In genomic region chr11:71903020-71903410, GRCm38 (mm10) we compare ENCODE assay signal across 18 mouse cellular contexts.
DNase-seq lines count a peak whose midpoint lies in the region; ATAC-seq and TF ChIP-seq lines count a peak whose summit lies in the region.
"Had no signal": no experiment of that assay in that cellular context is flagged by ENCODE, and none has a peak within 500 bp of the region (broad histone marks: within the 10 kb centered on the region; RNA-seq: fewer than 3 reads in every experiment).

No protein-coding gene starts in this region.

- no peaks in the 10 kb centered on the region for H3K4me1 ChIP-seq in hindbrain, embryonic 14.5 days (replicated peaks; ENCODE audit: control insufficient read depth, insufficient read depth, low read length)
- no peaks in the 10 kb centered on the region for H3K4me1 ChIP-seq in hindbrain, embryonic 11.5 days (replicated peaks; ENCODE audit: control insufficient read depth, insufficient read depth, low read length)
- peaks cover 13% of the 10 kb centered on the region for H3K4me1 ChIP-seq in forebrain, embryonic 16.5 days (replicated peaks; ENCODE audit: control insufficient read depth, insufficient read depth, low read length)
- H3K4me1 ChIP-seq in midbrain, embryonic 15.5 days = 0 out of 2 replicates have a peak, but pooled peaks cover 8% of the 10 kb centered on the region
- H3K4me1 ChIP-seq: embryonic facial prominence, embryonic 13.5 days; kidney, embryonic 15.5 days; liver, embryonic 15.5 days had no signal

- H3K9ac ChIP-seq in hindbrain, embryonic 14.5 days = no peak overlapping the region
- H3K9ac ChIP-seq in hindbrain, embryonic 11.5 days (ENCODE audit: low read depth, low read length) = no peak overlapping the region
- no peak overlapping the region for H3K9ac ChIP-seq in forebrain, embryonic 16.5 days (replicated peaks; ENCODE audit: low read depth, low read length)
- no peak overlapping the region for H3K9ac ChIP-seq in midbrain, embryonic 15.5 days
- H3K9ac ChIP-seq: embryonic facial prominence, embryonic 13.5 days; kidney, embryonic 15.5 days; limb, embryonic 13.5 days; liver, embryonic 15.5 days had no signal

- H3K27me3 ChIP-seq in hindbrain, embryonic 14.5 days (ENCODE audit: control insufficient read depth, insufficient read depth, low read length) = no peaks in the 10 kb centered on the region
- H3K27me3 ChIP-seq in hindbrain, embryonic 11.5 days (ENCODE audit: control insufficient read depth, insufficient read depth, low read length) = no peaks in the 10 kb centered on the region
- H3K27me3 ChIP-seq in forebrain, embryonic 16.5 days (replicated peaks; ENCODE audit: control insufficient read depth, insufficient read depth, low read length) = no peaks in the 10 kb centered on the region
- no peaks in the 10 kb centered on the region for H3K27me3 ChIP-seq in midbrain, embryonic 15.5 days (replicated peaks)
- H3K27me3 ChIP-seq: embryonic facial prominence, embryonic 13.5 days; kidney, embryonic 15.5 days; limb, embryonic 13.5 days; liver, embryonic 15.5 days had no signal

- TF ChIP-seq POLR2A in brain, embryonic 14.5 days (IDR thresholded peaks at IDR 0.05; ENCODE audit: borderline replicate concordance, extremely low read depth, insufficient read depth, insufficient read length, poor library complexity, severe bottlenecking) = no peak

- no peak overlapping the region for H3K4me3 ChIP-seq in hindbrain, embryonic 14.5 days (replicated peaks; ENCODE audit: low read length)
- H3K4me3 ChIP-seq in hindbrain, embryonic 11.5 days (ENCODE audit: low read depth, low read length) = no peak overlapping the region
- no peak overlapping the region for H3K4me3 ChIP-seq in forebrain, embryonic 16.5 days (replicated peaks; ENCODE audit: low read length)
- H3K4me3 ChIP-seq in midbrain, embryonic 15.5 days = no peak overlapping the region
- H3K4me3 ChIP-seq: embryonic facial prominence, embryonic 13.5 days; kidney, embryonic 15.5 days; limb, embryonic 13.5 days; liver, embryonic 15.5 days had no signal

- no peak for DNase-seq in hindbrain, embryonic 14.5 days (ENCODE audit: low spot score)
- no peak for DNase-seq in hindbrain, embryonic 11.5 days (ENCODE audit: low spot score)
- DNase-seq in brain, embryonic 14.5 days (ENCODE audit: low read depth) = peak; percentile 82
- no peak for DNase-seq in layer of hippocampus, adult 9-11 months
- DNase-seq in frontal cortex, adult 2 months (ENCODE audit: extremely low spot score in 1 of 2, low spot score in 1 of 2) = no peak
- DNase-seq: adrenal gland, adult 8-10 months; B cell, adult 2 months; heart, postnatal 14 days; thymus, adult 2 months had no signal

- peak overlapping the region; percentile 20; the same call in 1 of the 2 replicates for H3K27ac ChIP-seq in hindbrain, embryonic 14.5 days
- no peak overlapping the region for H3K27ac ChIP-seq in hindbrain, embryonic 11.5 days (ENCODE audit: low read depth, low read length)
- H3K27ac ChIP-seq in forebrain, embryonic 16.5 days (ENCODE audit: low read length) = peak overlapping the region; percentile 86
- H3K27ac ChIP-seq in midbrain, embryonic 15.5 days = no peak overlapping the region
- H3K27ac ChIP-seq: embryonic facial prominence, embryonic 13.5 days; kidney, embryonic 15.5 days; limb, embryonic 13.5 days; liver, embryonic 15.5 days had no signal

- no peak overlapping the region for H3K4me2 ChIP-seq in hindbrain, embryonic 14.5 days (replicated peaks)
- no peak overlapping the region for H3K4me2 ChIP-seq in hindbrain, embryonic 11.5 days (replicated peaks; ENCODE audit: low read depth, low read length)
- no peak overlapping the region for H3K4me2 ChIP-seq in forebrain, embryonic 16.5 days (ENCODE audit: low read length)
- H3K4me2 ChIP-seq in midbrain, embryonic 15.5 days = no peak overlapping the region
- H3K4me2 ChIP-seq: embryonic facial prominence, embryonic 13.5 days; heart, embryonic 11.5 days; kidney, embryonic 15.5 days; limb, embryonic 13.5 days; liver, embryonic 15.5 days had no signal

- no peaks in the 10 kb centered on the region for H3K9me3 ChIP-seq in hindbrain, embryonic 14.5 days (ENCODE audit: control insufficient read depth, low read length)
- no peaks in the 10 kb centered on the region for H3K9me3 ChIP-seq in hindbrain, embryonic 11.5 days (ENCODE audit: control insufficient read depth, low read length)
- H3K9me3 ChIP-seq in forebrain, embryonic 16.5 days (ENCODE audit: control insufficient read depth, low read length) = no peaks in the 10 kb centered on the region
- H3K9me3 ChIP-seq in midbrain, embryonic 15.5 days = no peaks in the 10 kb centered on the region
- H3K9me3 ChIP-seq: embryonic facial prominence, embryonic 13.5 days; kidney, embryonic 15.5 days; limb, embryonic 13.5 days; liver, embryonic 15.5 days had no signal

- H3K36me3 ChIP-seq in hindbrain, embryonic 14.5 days (replicated peaks; ENCODE audit: control insufficient read depth, insufficient read depth) = no peaks in the 10 kb centered on the region
- no peaks in the 10 kb centered on the region for H3K36me3 ChIP-seq in hindbrain, embryonic 11.5 days (ENCODE audit: control insufficient read depth, insufficient read depth, low read length)
- no peaks in the 10 kb centered on the region for H3K36me3 ChIP-seq in forebrain, embryonic 16.5 days (ENCODE audit: control insufficient read depth, insufficient read depth)
- no peaks in the 10 kb centered on the region for H3K36me3 ChIP-seq in midbrain, embryonic 15.5 days (replicated peaks)
- H3K36me3 ChIP-seq: embryonic facial prominence, embryonic 13.5 days; kidney, embryonic 15.5 days; limb, embryonic 13.5 days; liver, embryonic 15.5 days had no signal

- ATAC-seq in hindbrain, embryonic 14.5 days (ENCODE audit: low FRiP score) = no peak
- ATAC-seq in hindbrain, embryonic 11.5 days (ENCODE audit: low FRiP score) = no peak
- peak; percentile 86 for ATAC-seq in forebrain, embryonic 16.5 days
- ATAC-seq in midbrain, embryonic 15.5 days (replicated peaks) = 0 out of 2 replicates have a peak, but pooled peaks have one; percentile 58
- ATAC-seq: hindbrain, embryonic 16.5 days; intestine, postnatal 0 days had no signal

- no peak for TF ChIP-seq CTCF in brain, embryonic 14.5 days (IDR thresholded peaks at IDR 0.05; ENCODE audit: borderline replicate concordance, extremely low read depth, insufficient read depth, insufficient read length)

- WGBS in hindbrain, embryonic 14.5 days = 37% methylated on average over 2 of the region's 2 CpGs
- 57% methylated on average over 2 of the region's 2 CpGs for WGBS in hindbrain, embryonic 11.5 days
- WGBS in forebrain, embryonic 16.5 days = 22% methylated on average over 2 of the region's 2 CpGs
- WGBS in midbrain, embryonic 15.5 days = 29% methylated on average over 2 of the region's 2 CpGs

Comparison
In these comparisons a context has a peak if more than half of its experiments do, and no peak if none do; other contexts are left out.
1. H3K27ac ChIP-seq: peak in hindbrain, embryonic 14.5 days (single experiment) and forebrain, embryonic 16.5 days (single experiment); none in hindbrain, embryonic 11.5 days (single experiment) and midbrain, embryonic 15.5 days (single experiment).
2. ATAC-seq: peak in forebrain, embryonic 16.5 days (single experiment) and midbrain, embryonic 15.5 days (single experiment); none in hindbrain, embryonic 14.5 days (single experiment) and hindbrain, embryonic 11.5 days (single experiment).